Mouse (Mus musculus): ENCODE data around the gene Klk1b9.
"Not testable (repeated sequence)": the region's sequence is repeated elsewhere in the genome, so short reads cannot be mapped to it uniquely, and the experiment has no call there.

Klk1b9 gene

DNA sequence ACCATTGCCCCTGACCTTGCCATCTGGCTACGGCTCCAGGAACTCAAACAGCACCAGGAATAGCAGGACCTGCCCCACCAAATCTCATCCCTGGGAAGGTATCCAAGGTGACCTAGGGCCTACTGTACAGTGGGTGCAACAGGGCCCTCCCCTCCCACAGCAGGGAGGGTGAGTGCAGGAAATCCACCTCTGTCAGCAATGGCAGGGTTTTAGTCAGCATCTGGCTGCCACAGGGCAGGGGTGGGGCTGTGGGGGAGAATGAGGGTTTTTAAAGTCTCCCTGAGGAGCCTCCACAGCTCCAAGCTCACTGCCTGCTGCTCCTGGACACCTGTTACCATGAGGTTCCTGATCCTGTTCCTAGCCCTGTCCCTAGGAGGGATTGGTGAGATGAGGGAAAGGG lies at the start of gene Klk1b9:
Gene Klk1b9 (plus strand): TSS at position 301 of the 400 bp plus-strand sequence.
- DNase-seq (ENCODE audit: low read depth, low spot score), result not testable (repeated sequence)

DNA sequence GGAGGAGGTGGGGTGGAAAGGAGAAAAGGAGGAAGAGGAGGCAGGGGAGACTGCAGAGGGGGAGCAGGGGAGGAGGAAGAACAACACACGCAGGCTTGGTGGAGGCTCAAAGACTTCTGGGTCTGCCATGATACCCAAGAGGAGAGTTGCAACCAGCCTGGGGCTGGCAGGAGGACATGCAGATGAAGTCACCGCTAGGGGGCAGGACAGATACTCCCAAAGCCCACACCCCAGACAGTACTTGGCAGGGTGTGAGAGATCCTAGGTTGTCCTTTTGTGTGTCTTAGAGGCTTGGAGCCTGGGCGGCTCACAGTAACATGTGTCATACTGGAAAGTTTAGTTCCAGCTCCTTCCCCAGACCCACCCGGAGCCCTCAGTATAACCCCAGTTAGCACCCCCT lies 47.3 kb upstream of the Klk1b9 start:
- DNase-seq (ENCODE audit: low read depth, low spot score), result peak; percentile 76

DNA sequence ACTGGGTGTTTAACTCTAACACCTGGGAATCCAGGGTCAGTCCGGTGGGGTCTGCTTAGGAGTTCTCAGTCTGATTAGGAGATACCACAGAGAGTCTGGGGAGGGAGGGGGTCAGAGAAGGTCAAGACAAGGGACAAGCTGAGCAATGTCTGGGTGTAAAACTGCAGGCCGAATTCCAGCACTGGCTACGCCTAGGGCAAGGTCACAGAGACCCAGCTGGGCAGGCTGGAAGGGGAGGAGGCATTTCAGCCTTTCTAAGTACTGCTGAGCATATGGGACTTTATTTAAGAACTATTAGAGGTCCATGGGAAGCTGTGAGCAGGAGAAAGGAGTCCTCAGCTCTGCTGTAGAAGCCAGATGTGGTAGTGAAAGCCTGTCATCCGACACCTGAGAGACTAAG lies 43.5 kb upstream of the Klk1b9 start:
- peak; percentile 71 for DNase-seq (ENCODE audit: low read depth, low spot score)

DNA sequence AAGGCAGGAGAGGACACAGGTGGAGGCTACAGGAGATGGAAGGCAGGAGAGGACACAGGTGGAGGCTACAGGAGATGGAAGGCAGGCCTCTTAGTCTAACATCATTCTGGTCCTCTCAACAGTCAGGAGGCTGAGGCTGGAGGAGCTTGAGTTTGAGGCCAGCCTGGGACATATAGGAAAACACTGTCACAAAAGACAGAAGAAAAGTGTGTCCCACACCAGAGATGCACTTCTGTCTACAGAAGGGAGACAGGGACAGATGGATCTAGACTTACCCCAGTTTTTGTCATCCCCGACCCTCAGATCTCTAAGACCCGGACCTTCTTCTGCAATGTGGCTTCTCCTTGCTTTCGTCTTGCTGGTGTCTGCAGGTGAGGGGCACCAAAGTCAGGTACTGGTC lies 42.4 kb upstream of the Klk1b9 start, which contains the start of gene Klk15:
Gene Klk15 (plus strand): TSS at position 301 of the 400 bp plus-strand sequence.
- DNase-seq (ENCODE audit: low read depth, low spot score), result no peak

DNA sequence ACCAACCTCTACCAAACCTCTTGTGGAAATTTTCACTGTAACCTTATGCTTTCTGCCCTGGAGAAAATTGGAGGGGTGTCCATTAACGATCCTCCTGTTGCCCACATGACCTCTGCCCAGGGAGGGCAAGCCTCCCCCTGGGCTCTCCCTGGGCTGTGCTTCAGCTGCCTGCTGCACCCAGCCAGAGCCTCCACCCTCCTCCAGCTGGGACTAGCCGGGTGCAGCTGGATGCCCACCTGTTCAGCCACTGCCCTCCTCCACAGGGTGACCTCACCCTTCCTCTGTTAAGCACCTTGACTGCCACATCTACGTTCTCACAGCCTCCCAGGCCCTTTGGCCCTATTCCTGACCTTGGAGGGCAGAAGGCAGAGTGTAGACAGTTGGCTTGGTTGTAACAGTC lies 41.1 kb upstream of the Klk1b9 start:
- no peak for DNase-seq (ENCODE audit: low read depth, low spot score)

DNA sequence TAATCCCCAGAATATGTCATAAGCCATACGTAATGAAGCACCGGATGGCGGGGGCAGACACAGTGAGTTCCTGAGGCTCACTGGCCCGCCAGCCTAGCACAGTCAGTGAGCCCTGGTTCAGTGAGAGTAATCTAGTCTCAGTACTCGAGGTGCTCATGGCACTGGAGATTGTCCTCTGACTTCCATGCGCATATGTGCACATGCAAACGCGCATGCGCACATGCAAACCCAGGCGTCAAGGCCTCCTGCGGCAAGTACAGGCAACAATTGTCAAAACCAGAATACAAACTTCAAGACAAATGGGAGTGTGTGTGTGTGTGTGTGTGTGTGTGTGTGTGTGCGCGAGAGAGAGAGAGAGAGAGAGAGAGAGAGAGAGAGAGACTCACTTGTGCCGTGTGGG lies 39.3 kb upstream of the Klk1b9 start:
- DNase-seq (ENCODE audit: low read depth, low spot score), result peak; percentile 67

DNA sequence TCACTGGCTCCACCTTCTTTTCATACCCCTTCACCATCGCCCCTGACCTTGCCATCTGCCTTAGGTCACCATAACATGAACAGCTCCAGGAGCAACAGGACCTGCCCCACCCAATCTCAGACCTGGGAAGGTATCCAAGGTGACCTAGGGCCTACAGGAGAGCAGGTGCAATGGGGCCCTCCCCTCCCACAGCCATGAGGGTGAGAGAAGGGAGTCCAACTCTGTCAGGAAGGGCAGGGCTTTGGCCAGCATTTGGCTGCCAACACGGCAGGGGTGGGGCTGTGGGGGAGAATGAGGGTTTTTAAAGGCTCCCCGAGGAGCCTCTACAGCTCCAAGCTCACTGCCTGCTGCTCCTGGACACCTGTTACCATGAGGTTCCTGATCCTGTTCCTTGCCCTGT lies 33.6 kb upstream of the Klk1b9 start:
- peak; percentile 48 for DNase-seq (ENCODE audit: low read depth, low spot score)

DNA sequence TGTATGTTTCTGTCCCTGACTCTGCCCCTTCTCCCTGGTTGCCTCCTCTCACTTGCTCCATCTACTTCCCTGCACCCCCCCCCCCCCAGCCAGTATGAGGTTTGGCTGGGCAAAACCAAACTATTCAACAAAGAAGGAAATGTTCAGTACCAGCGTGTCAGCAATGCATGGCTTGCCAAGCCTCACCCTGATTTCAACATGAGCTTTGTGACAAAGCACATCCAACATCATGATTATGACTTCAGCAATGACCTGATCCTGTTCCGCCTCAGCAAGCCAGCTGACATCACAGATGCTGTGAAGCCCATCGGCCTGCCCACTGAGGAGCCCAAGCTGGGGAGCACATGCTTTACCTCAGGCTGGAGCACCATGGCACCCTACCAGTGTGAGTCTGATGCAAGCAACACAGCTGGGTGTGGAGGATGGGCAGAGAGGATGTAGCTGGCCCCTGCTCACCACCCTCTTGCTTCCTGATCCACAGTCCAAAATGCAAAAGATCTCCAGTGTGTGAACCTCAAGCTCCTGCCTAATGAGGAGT lies 31.1 kb upstream of the Klk1b9 start:
- DNase-seq (ENCODE audit: low read depth, low spot score), result no peak

DNA sequence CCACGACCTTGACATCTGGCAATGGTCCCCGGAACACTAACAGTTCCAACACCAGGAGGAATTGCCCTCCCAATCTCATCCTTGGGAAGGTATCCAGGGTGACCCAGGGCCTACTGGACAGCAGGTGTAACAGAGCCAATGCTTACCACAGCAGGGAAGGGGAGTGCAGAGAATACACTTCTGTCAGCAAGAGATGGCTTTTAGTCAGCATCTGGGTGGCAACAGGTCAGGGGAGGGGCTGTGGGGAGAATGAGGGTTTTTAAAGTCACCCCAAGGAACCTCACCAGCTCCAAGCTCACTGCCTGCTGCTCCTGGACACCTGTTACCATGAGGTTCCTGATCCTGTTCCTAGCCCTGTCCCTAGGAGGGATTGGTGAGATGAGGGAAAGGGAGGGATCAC lies 25.5 kb upstream of the Klk1b9 start, which contains the start of gene Klk1b8:
Gene Klk1b8 (plus strand): TSS at position 301 of the 400 bp plus-strand sequence.
- DNase-seq (ENCODE audit: low read depth, low spot score), result no peak

DNA sequence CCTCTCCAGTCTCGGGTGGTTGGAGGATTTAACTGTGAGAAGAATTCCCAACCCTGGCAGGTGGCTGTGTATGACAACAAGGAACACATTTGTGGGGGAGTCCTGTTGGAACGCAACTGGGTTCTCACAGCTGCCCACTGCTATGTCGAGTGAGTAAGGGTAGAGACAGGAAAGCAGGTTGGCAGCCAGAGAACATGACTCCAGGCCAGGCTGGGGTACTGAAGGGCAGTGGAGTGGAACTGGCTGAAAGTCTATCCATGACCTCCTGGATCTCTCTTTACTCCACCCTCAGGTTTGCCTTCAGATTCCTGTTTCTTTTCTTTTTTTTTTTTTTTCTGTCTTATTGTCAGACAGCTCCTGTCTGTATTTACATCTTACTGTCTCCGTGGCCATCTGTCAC lies 23.2 kb upstream of the Klk1b9 start:
- no peak for DNase-seq (ENCODE audit: low read depth, low spot score)

DNA sequence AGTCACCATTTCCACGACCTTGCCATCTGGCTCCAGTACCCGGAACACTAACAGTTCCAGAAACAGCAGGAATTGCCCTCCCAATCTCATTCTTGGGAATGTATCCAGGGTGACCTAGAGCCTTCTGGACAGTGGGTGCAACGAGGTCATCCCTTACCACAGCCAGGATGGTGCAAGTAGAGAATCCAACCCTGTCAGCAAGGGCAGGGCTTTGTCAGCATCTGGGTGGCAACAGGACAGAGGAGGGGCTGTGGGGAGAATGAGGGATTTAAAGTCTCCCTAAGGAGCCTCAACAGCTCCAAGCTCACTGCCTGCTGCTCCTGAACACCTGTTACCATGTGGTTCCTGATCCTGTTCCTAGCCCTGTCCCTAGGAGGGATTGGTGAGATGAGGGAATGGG lies 9.4 kb upstream of the Klk1b9 start, which contains the start of gene Klk1b1:
Gene Klk1b1 (plus strand): TSS at position 301 of the 400 bp plus-strand sequence.
- no peak for DNase-seq (ENCODE audit: low read depth, low spot score)

DNA sequence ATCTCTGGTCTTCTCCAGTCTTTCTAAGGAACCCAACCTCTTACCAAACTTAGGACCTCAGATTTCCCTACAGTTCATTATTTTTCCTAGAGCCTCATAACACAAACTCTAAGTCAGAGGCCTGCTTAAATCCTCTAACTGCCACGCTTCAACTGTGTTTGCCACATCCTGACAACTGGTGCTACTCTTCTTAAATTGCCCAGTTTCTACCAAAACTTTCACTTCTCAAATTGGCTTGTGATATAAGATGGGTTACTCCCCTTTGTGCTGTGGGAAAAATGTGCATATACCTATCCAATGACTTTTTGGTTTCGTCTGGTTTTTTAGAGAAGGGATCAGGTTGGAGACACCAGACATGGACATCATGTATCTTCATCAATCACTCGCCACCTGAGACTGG lies 8.8 kb upstream of the Klk1b9 start:
- DNase-seq (ENCODE audit: low read depth, low spot score), result no peak

DNA sequence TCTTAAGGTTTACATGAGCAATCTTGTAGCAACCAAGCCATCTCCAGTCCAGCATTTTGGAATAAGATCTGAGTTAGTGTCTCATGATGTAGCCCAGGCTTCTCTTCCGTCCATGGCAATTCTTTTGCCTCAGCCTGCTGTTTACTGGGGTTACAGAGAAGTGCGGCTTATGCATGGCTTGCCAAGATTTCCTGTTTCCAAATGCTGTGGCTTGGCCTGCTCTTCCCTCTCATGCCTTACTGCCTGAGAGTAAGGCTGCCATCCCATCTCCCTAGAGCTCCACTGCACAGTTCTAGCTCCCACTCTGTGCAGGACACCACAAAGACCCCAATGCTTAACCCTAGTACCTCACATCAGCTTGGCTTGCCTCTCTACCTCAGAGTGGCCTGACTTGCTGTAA lies 8.2 kb upstream of the Klk1b9 start:
- DNase-seq (ENCODE audit: low read depth, low spot score), result no peak

DNA sequence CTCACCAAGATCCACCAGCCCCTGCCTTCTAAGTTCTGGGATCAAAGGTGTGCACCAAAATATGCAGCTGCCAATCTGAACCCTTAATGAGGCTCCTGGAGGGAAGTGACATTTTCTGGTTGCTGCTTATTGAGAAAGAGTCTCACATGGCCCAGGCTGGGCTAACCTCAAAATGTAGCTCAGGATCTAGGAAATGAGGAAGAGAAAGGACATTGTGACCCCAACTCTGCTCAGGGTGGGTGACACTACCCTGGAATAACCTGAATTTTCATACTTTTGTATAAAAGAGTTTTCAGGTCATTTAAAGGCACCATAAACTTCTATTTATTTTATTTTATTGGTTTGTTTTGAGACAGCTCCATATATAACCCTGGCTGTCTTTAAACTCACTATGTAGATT lies 9.8 kb downstream of the Klk1b9 start:
- DNase-seq (ENCODE audit: low read depth, low spot score), result no peak

DNA sequence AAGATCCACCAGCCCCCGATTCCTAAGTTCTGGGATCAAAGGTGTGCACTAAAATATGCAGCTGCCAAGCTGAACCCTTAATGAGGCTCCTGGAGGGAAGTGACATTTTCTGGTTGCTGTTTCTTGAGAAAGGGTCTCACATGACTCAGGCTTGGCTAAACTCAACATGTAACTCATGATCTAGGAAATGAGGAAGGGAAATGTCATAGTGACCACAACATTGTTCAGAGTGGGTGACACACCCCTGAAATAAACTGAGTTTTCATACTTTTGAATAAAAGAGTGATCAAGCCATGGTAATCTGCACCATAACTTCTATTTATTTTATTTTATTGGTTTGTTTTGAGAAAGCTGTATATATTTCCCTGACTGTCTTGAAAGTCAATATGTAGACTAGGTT lies 19.0 kb downstream of the Klk1b9 start:
- DNase-seq (ENCODE audit: low read depth, low spot score), result not testable (repeated sequence)

DNA sequence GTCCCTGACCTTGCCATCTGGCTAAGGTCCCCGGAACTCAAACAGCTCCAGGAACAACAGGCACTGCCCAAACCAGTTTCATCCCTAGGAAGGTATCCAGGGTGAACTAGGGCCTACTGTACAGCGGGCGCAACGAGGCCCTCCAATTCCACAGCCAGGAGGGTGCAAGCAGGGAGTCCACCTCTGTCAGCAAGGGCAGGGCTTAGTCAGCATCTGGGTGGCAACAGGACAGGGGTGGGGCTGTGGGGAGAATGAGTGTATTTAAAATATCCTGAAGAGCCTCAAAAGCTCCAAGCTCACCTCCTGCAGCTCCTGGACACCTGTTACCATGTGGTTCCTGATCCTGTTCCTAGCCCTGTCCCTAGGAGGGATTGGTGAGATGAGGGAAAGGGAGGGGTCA lies 19.7 kb downstream of the Klk1b9 start, which contains the start of gene Klk1b11:
Gene Klk1b11 (plus strand): TSS at position 301 of the 400 bp plus-strand sequence.
- DNase-seq (ENCODE audit: low read depth, low spot score), result not testable (repeated sequence)

DNA sequence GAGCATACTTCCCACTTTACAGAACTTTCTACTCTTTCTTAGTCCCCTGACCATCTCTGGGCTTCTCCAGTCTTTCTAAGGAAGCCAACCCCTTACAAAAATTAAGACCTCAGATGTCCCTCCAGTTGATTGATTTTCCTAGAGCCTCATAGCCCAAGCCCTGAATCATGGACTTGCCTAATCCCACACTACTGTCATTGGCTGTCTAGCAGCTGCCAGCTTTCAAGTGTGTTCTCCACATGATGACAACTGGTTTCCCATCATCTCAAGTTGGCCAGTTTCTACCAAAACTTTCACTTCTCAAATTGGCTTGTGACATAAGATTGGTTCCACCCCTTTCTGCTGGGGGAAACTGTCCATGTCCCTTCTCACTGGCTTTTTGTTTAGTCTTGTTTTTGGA lies 29.0 kb downstream of the Klk1b9 start:
- no peak for DNase-seq (ENCODE audit: low read depth, low spot score)

DNA sequence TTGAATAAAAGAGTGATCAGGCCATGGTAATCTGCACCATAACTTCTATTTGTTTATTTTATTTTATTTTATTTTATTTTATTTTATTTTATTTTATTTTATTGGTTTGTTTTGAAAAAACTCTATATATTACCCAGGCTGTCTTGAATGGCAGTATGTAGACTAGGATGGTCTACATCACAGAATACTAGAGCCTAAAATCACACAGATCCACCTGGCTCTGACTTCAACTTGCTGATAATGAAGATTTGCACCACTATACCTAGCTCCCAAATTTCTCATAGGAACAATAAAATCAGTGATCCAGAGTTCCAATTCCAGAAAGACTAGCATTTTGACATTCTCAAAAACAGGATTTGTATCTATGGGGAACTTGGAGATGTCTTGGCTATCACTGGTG lies 36.0 kb downstream of the Klk1b9 start, which contains the start of gene Klk1b26:
Gene Klk1b26 (plus strand): TSS at position 301 of the 400 bp plus-strand sequence.
- DNase-seq (ENCODE audit: low read depth, low spot score), result not testable (repeated sequence)

DNA sequence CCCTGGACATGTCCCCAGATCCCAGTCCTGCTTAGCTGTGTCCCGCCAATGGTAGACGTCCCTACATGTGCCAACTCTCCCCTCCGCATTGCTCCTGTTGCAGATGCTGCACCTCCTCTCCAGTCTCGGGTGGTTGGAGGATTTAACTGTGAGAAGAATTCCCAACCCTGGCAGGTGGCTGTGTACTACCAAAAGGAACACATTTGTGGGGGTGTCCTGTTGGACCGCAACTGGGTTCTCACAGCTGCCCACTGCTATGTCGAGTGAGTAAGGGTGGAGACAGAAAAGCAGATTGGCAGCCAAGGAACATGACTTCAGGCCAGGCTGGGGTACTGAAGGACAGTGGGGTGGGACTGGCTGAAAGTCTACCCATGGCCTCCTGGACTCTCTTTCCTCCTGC lies 38.8 kb downstream of the Klk1b9 start:
- not testable (repeated sequence) for DNase-seq (ENCODE audit: low read depth, low spot score)

DNA sequence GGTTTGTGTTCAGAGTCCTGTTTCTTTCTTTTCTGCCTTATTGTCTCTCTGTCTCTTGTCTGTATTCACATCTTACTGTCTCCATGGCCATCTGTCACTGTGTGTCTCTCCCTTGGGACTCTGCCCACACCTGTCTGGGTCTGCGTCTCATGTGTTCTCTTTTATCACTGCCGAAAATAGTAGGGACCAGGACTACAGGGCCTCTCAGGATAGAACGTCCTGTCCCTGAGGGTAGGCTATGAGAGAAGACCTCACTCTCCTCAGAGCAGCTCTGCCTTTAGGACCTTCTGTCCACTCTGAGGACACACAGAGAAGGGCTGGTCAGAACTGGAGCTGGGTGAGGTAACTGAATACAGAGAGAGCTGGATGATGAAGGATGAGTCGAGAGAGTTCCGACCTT lies 39.2 kb downstream of the Klk1b9 start:
- no peak for DNase-seq (ENCODE audit: low read depth, low spot score)
